Mouse (Mus musculus) E14TG2a.4 (cell line): ENCODE measurements around the gene Fnip1.

ENCODE experiments used
- CTCF ChIP-seq: conservative IDR thresholded peaks from 2 replicates; pipeline ENCODE4 v1.5.1; 2014; ENCODE audit warnings: low read length
- NANOG ChIP-seq: IDR thresholded peaks from 2 replicates; pipeline ENCODE4 v1.6.1; 2014; ENCODE audit warnings: borderline replicate concordance, low read length, mixed read lengths
- POU5F1 ChIP-seq: IDR thresholded peaks from 2 replicates; pipeline ENCODE4 v1.6.1; 2014; ENCODE audit warnings: low read length, borderline replicate concordance

DNA sequence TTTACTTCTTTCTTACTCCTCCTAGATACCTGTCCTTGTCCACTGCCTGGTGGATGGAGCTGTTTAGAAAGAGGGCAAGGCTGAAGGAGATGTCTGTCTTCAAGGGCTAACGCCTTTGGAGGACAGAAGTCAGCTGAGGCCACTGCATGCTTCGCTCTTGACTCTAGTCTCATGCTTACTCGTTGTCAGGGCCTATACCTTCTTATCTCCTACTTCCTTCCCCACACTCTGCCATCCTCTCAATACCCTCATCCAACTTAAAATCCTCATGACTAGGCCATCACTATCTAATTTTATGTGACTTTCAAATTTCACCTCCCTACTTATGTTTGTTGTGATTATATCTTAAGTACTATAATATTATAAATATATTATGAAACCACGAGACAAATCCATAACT is 33.1 kb upstream of the Fnip1 start:
- TF ChIP-seq NANOG (no peak), CTCF (no peak), POU5F1 (no peak)
